Mouse (Mus musculus) lung, embryonic 14.5 days (tissue): Measurements from ENCODE around the gene Chmp2a. TPM values are rescaled to one million over a fixed set of nuclear protein-coding genes. Genes with fewer than 3 reads are reported as not detected.

ENCODE experiments used
- ATAC-seq: fragments of 200-750 bp; cut with Nextera tagmentation; 2 replicates; pipeline ENCODE4 v1.8.0; 2017; ENCODE audit warnings: mild to moderate bottlenecking, moderate TSS enrichment, moderate library complexity; ENCODE audit not compliant: insufficient read depth
- DNase-seq: peaks from one replicate; pipeline ENCODE4 v3.0.0-alpha.2; 2015
- H3K27ac ChIP-seq: fragments of 300-500 bp; sonication (generic); 2 replicates; pipeline ENCODE4 v1.5.1; 2014; ENCODE audit warnings: low read depth, mild to moderate bottlenecking, moderate library complexity
- H3K27me3 ChIP-seq: fragments of 300-500 bp; sonication (generic); 2 replicates; pipeline ENCODE4 v1.6.1; 2014; ENCODE audit warnings: low read length, control low read depth; ENCODE audit not compliant: insufficient read depth
- H3K36me3 ChIP-seq: fragments of 300-500 bp; sonication (generic); 2 replicates; pipeline ENCODE4 v1.6.1; 2014; ENCODE audit warnings: control low read depth; ENCODE audit not compliant: insufficient read depth
- H3K4me1 ChIP-seq: fragments of 300-500 bp; sonication (generic); 2 replicates; pipeline ENCODE4 v1.6.1; 2014; ENCODE audit warnings: antibody characterized with exemption, control low read depth; ENCODE audit not compliant: insufficient read depth
- H3K4me2 ChIP-seq: fragments of 300-500 bp; sonication (generic); 2 replicates; pipeline ENCODE4 v1.6.1; 2014; ENCODE audit warnings: mild to moderate bottlenecking
- H3K4me3 ChIP-seq: fragments of 300-500 bp; sonication (generic); 2 replicates; pipeline ENCODE4 v1.5.1; 2014; ENCODE audit warnings: low read depth, low read length
- H3K9ac ChIP-seq: fragments of 300-500 bp; sonication (generic); 2 replicates; pipeline ENCODE4 v1.6.1; 2014
- H3K9me3 ChIP-seq: fragments of 300-500 bp; sonication (generic); 2 replicates; pipeline ENCODE4 v1.6.1; 2016; ENCODE audit warnings: low read depth, low read length, control low read depth
- CTCF ChIP-seq: IDR thresholded peaks from 2 replicates; pipeline ENCODE4 v1.5.1; 2016; ENCODE audit warnings: antibody characterized with exemption, low read depth
- WGBS: fragments of 180-500 bp; shearing (Covaris S2); extraction: QIAGEN DNeasy Blood & Tissue Kit; methylation state at CpG from one replicate; pipeline ENCODE4 v1.1.7; 2014; 5-methylcytosine and 5-hydroxymethylcytosine counted together
- polyA plus RNA-seq: library from polyadenylated mRNA; unstranded; fragments of >200 nt; fragmentation: Nextera tagmentation; extraction: Ambion mirVana; gene quantifications from 2 replicates; pipeline ENCODE4 v1.2.1, GENCODE M21; 2014

The Chmp2a gene
- polyA plus RNA-seq, 1 experiment from 2014 or later, result 128 TPM

DNA sequence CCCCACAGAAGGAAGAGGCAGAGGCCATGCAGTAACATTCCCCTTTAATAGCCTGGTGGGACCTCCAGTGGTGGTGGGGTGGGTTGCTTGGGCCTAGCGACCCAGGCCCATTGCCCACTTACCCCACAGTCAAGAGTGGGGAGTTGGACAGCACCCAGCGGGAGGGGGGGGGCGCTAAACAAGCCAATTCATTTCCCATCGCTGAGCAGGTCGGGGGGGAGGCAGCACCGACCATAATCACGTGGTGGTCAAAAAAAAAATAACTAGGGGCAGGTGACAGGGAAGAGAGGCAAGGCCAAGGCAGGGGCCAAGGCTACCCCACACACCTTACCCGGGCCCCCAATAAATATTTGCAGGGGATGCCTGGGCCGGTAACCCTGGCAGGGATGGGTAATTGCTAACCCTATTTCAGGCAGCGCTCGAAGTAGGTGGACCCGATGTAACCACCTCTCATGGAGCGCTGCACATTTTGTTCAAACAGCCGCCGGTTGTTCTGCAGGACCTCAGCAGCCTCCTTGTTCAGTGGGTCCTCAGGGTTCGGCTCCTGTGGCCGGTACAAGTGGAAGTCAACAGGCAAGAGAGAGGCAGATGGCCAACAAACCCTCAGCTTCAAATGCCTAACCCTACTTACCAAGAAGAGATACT lies 726 bp upstream of the Chmp2a start:
- ATAC-seq, result no peak
- Histone ChIP-seq H3K9ac (0 out of 2 replicates have a peak overlapping the region, but pooled peaks have one; percentile 16), H3K27me3 (no peaks in the 10 kb centered on the region), H3K4me2 (peak overlapping the region; percentile 90), H3K27ac (peak overlapping the region; percentile 89), H3K36me3 (peaks cover 54% of the 10 kb centered on the region), H3K4me1 (no peaks in the 10 kb centered on the region), H3K4me3 (peak overlapping the region; percentile 63), H3K9me3 (no peaks in the 10 kb centered on the region)
- WGBS, result 83% methylated on average over 17 of the region's 17 CpGs
- TF ChIP-seq CTCF, result no peak; the same call in 1 of the 2 replicates
- DNase-seq, result no peak

DNA sequence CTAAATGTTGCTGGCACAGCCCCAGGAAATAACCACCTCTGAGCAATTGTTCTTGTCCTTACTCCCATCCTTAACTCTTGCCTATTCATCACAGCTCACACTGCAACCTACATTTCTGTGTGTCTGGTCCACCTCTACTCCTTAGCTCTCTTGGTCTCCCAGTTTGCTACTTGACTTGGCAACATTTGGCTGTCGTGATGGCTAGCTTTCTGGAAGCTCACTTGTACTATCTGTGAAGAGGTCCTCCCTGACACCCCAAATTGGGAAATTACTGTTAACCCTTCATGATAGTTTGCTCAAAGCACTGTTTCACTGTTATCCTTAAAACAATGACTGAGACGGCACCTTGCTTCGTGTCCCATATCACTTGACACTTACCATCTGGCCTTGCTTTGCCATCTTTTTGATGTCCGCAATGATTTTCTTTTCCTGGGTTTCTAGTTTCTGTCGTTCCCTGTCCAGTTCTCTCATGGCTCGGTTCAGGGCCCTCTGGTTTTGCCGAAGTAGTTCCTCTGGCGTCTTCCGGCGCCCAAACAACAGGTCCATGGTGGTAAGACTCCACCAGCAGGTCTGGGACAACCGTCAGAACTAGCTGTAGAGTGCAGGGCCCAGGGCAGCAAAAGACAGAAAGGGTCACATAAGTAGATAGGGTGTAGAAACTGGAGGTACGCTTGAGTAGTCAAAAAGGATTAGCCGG lies 1.0 kb downstream of the Chmp2a start:
- Histone ChIP-seq H3K9me3 (no peaks in the 10 kb centered on the region), H3K4me2 (peak overlapping the region; percentile 90), H3K27ac (peak overlapping the region; percentile 89), H3K9ac (peak overlapping the region; percentile 80), H3K36me3 (peaks cover 71% of the 10 kb centered on the region), H3K4me1 (no peaks in the 10 kb centered on the region), H3K4me3 (peak overlapping the region; percentile 63), H3K27me3 (no peaks in the 10 kb centered on the region)
- TF ChIP-seq CTCF, result no peak
- no peak for ATAC-seq
- 43% methylated on average over 13 of the region's 13 CpGs for WGBS
- DNase-seq, result no peak

DNA sequence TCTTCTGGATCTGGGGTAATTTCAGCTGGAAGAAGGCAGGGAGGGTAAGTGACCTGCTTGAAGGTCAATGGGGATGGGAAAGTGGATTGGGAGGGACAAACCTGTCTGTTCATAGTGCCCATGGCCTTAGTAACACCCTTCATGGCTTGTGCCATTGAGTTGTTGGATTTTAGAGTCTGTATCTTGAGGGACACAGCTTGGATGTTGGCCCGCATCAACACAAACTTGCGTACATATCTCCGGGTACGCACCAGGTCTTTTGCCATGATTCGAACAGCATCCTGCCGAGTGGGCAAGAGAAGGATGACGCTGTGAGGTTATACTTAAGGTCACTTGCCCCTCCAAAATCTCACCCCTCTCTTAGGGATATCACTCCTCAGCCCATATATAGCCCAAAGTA lies 2.1 kb downstream of the Chmp2a start:
- 85% methylated on average over 7 of the region's 7 CpGs for WGBS
- TF ChIP-seq CTCF, result no peak
- no peak overlapping the region for H3K9ac ChIP-seq
- H3K4me2 ChIP-seq, result no peak overlapping the region
- H3K36me3 ChIP-seq, result peaks cover 82% of the 10 kb centered on the region
- H3K4me1 ChIP-seq, result no peaks in the 10 kb centered on the region
- DNase-seq, result no peak
- H3K9me3 ChIP-seq, result no peaks in the 10 kb centered on the region
- ATAC-seq, result no peak
- H3K27me3 ChIP-seq, result no peaks in the 10 kb centered on the region
- no peak overlapping the region for H3K4me3 ChIP-seq
- H3K27ac ChIP-seq, result no peak overlapping the region

DNA sequence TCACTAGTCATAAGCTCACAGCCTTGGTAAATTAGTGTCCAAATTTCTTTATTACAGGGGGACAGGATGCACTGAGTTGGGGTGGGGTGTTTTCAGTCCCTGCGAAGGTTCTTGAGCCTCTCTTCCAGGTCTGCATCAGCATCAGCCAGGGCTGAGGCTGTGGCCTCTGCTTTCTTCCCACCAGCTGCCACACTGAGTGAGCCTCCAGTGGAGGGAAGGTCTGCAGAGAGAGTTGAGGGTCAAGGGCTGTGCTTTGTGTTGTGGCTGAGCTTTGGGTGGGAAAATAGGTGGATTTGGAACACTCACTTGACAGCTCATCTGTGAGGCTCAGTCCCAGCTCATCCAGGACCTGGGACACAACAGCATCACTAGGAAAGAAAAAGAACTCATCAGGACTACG lies 2.6 kb downstream of the Chmp2a start:
- Histone ChIP-seq H3K4me3 (no peak overlapping the region), H3K27ac (no peak overlapping the region), H3K9me3 (no peaks in the 10 kb centered on the region), H3K4me1 (no peaks in the 10 kb centered on the region), H3K27me3 (no peaks in the 10 kb centered on the region), H3K9ac (no peak overlapping the region), H3K4me2 (no peak overlapping the region), H3K36me3 (peaks cover 87% of the 10 kb centered on the region)
- WGBS, result 82% methylated on average over 2 of the region's 2 CpGs
- no peak for ATAC-seq
- DNase-seq, result no peak
- no peak for TF ChIP-seq CTCF

DNA sequence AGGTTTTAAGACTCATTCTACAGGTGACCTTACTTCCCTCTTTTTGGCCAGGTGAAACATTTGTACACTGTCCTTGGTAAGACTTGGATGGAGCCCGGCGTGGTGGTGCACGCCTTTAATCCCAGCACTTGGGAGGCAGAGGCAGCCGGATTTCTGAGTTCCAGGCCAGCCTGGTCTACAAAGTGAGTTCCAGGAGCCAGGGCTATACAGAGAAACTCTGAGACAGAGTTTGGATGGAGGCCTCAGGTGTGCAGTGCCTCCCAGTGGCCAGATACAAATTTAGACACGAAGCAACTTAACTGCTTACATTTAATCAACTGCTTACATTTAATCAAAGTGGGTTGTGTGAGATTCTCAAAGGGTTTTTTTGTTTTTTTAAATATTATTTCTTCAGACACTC lies 3.5 kb downstream of the Chmp2a start:
- no peak overlapping the region for H3K4me3 ChIP-seq
- no peak for ATAC-seq
- peak; percentile 58 for DNase-seq
- peak; percentile 47 for TF ChIP-seq CTCF
- no peak overlapping the region for H3K27ac ChIP-seq
- H3K36me3 ChIP-seq, result peaks cover 92% of the 10 kb centered on the region
- no peaks in the 10 kb centered on the region for H3K27me3 ChIP-seq
- WGBS, result 75% methylated on average over 5 of the region's 5 CpGs
- no peaks in the 10 kb centered on the region for H3K9me3 ChIP-seq
- no peak overlapping the region for H3K9ac ChIP-seq
- H3K4me1 ChIP-seq, result no peaks in the 10 kb centered on the region
- H3K4me2 ChIP-seq, result no peak overlapping the region

DNA sequence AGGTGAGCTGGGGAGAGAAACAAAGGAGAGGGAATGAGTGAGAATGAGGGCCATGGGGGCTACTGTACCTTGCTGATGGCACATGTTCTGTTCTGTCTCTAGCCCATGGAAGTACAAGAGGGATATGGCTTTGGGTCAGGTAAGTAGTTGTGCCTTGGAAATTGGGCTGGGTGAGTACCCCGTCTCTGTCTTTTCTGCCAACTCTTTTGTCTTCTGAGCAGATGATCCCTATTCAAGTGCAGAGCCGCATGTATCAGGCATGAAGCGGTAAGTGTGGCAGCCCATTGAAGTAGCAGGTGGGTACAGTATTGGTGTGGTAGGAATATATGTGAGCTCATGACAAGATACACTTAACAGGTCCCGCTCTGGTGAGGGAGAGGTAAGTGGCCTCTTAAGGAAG lies 5.6 kb downstream of the Chmp2a start:
- no peak for ATAC-seq
- Histone ChIP-seq H3K4me3 (0 out of 2 replicates have a peak overlapping the region, but pooled peaks have one; percentile 2), H3K4me2 (no peak overlapping the region), H3K4me1 (no peaks in the 10 kb centered on the region), H3K27ac (no peak overlapping the region), H3K27me3 (no peaks in the 10 kb centered on the region), H3K9me3 (no peaks in the 10 kb centered on the region), H3K36me3 (peaks cover 89% of the 10 kb centered on the region), H3K9ac (no peak overlapping the region)
- DNase-seq, result no peak
- 93% methylated on average over 4 of the region's 4 CpGs for WGBS
- no peak for TF ChIP-seq CTCF

DNA sequence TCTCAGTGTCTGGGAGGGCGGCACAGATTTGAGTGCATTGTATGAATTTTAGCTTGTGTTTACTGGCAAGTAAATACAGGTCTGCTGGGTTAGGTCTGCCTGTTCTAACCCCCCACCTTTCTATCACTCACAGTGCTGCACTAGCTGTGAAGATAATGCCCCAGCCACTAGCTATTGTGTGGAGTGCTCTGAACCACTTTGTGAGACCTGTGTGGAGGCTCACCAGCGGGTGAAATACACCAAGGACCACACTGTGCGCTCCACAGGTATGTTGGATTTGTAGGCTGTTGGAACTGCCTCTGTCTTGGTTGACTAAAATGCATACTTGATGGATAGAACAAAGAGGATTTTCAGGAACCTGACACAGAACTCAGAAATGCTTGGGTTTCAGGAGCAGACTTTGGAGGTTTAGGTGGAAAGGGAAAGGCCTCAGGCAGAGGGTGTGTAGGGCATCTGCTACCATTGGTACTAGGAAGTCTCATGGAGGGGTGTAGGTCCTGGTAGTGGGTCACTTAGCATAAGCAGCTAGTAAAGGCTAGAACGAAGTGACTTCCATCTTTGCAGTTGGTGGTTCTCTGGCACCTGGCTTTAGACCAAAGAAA lies 9.0 kb downstream of the Chmp2a start:
- Histone ChIP-seq H3K9me3 (no peaks in the 10 kb centered on the region), H3K9ac (peak overlapping the region; percentile 96), H3K4me1 (no peaks in the 10 kb centered on the region), H3K36me3 (peaks cover 56% of the 10 kb centered on the region), H3K27me3 (no peaks in the 10 kb centered on the region), H3K4me3 (peak overlapping the region; percentile 96), H3K4me2 (peak overlapping the region; percentile 83), H3K27ac (peak overlapping the region; percentile 99)
- no peak for ATAC-seq
- TF ChIP-seq CTCF, result no peak
- DNase-seq, result no peak
- 19% methylated on average over 4 of the region's 4 CpGs for WGBS
